Mouse (Mus musculus) heart, postnatal 0 days (tissue): ENCODE data around the gene Intu. TPM values are rescaled to one million over a fixed set of nuclear protein-coding genes. Genes with fewer than 3 reads are reported as not detected.
A peak's percentile ranks its signal among the peaks of the same experiment; 100 is the strongest.

Experiments
- ATAC-seq: fragments of 200-750 bp; cut with Nextera tagmentation; 2 replicates; pipeline ENCODE4 v1.8.0; 2017; ENCODE audit warnings: low read depth, moderate number of reproducible peaks, moderate library complexity; ENCODE audit not compliant: insufficient read depth
- DNase-seq: peaks from one replicate; pipeline ENCODE4 v3.0.0-alpha.2; 2016; ENCODE audit warnings: low spot score
- H3K27ac ChIP-seq: fragments of 300-500 bp; sonication (generic); 2 replicates; pipeline ENCODE4 v1.5.1; 2014; ENCODE audit warnings: low read depth, mild to moderate bottlenecking
- H3K27me3 ChIP-seq: fragments of 300-500 bp; sonication (generic); 2 replicates; pipeline ENCODE4 v1.6.1; 2014; ENCODE audit warnings: low read length, mixed read lengths; ENCODE audit not compliant: control insufficient read depth, insufficient read depth
- H3K36me3 ChIP-seq: fragments of 300-500 bp; sonication (generic); replicated peaks from 2 replicates; pipeline ENCODE4 v1.6.1; 2014; ENCODE audit warnings: low read length, mixed read lengths; ENCODE audit not compliant: control insufficient read depth, insufficient read depth
- H3K4me1 ChIP-seq: fragments of 300-500 bp; sonication (generic); 2 replicates; pipeline ENCODE4 v1.6.1; 2014; ENCODE audit warnings: antibody characterized with exemption; ENCODE audit not compliant: control insufficient read depth, insufficient read depth
- H3K4me2 ChIP-seq: fragments of 300-500 bp; sonication (generic); 2 replicates; pipeline ENCODE4 v1.6.1; 2014; ENCODE audit warnings: low read depth, mild to moderate bottlenecking, low read length, moderate library complexity
- H3K4me3 ChIP-seq: fragments of 300-500 bp; sonication (generic); 2 replicates; pipeline ENCODE4 v1.5.1; 2014; ENCODE audit warnings: low read depth, low read length
- H3K9ac ChIP-seq: fragments of 300-500 bp; sonication (generic); replicated peaks from 2 replicates; pipeline ENCODE4 v1.6.1; 2014; ENCODE audit warnings: low read depth, low read length, mixed read lengths
- H3K9me3 ChIP-seq: fragments of 300-500 bp; sonication (generic); replicated peaks from 2 replicates; pipeline ENCODE4 v1.6.1; 2016; ENCODE audit warnings: low read length; ENCODE audit not compliant: control insufficient read depth
- CTCF ChIP-seq: IDR thresholded peaks from 2 replicates; pipeline ENCODE4 v1.5.1; 2016; ENCODE audit warnings: antibody characterized with exemption, control low read depth, low read depth
- EP300 ChIP-seq: IDR thresholded peaks from 2 replicates; pipeline ENCODE4 v1.6.1; 2016; ENCODE audit warnings: antibody characterized with exemption, low read depth
- WGBS: fragments of 180-500 bp; shearing (Covaris S2); extraction: QIAGEN DNeasy Blood & Tissue Kit; methylation state at CpG from one replicate; pipeline ENCODE4 v1.1.7; 2014; 5-methylcytosine and 5-hydroxymethylcytosine counted together
- polyA plus RNA-seq: library from polyadenylated mRNA; unstranded; fragments of >200 nt; fragmentation: Nextera tagmentation; extraction: Ambion mirVana; gene quantifications from 2 replicates; pipeline ENCODE4 v1.2.1, GENCODE M21; 2015
- total RNA-seq: library from RNA; depleted of rRNA; stranded (reverse); fragments of >200 nt; gene quantifications from 2 replicates; pipeline ENCODE4 v1.2.3, GENCODE M21; 2014; ENCODE audit warnings: low replicate concordance; rRNA removed

The Intu gene
- total RNA-seq (5.8 and 11.4 TPM in 2 replicates), polyA plus RNA-seq (2.7 TPM in 2 replicates)

DNA sequence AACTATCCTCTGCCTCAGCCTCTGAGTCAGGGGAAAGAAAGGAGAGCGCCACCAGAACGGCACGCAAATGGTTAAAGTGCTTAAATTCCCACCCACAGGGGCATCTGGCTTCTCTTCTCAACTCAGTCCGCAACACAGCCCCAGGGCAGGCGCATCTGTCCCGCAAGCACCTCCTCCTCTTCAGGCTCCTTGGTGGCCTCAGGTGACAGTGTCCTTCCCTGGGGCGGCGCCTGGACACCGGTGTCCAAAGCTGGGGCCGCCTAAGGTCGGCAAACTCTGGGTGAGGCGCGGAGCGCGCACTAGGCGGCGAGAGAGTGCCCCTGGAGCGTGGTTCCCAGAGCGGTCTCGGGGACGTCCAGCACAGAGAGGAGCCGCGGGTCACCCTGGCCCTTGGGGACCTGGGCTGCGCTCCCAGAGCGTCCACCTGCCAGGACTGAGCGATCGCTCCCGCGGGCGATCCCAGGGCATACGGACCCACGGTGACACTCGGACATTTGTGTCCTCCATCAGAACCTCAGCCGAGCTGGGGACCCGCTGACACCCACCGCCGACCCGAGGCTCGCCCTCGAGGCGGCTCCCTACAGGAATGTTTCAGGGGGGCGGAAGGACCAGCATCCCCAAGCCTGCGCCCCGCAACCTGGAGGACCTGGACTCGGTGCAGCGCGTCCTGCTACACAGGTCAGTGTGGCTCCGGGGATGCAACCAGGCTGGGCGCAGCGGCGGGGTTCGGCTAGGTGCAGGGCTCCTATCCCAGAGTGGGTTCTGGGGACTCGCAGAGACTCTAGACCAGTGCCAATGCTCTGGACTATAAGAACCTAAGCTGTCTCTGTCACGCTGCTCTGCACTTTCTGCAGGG is at the start of gene Intu:
Gene Intu, plus strand, starts transcription at position 1 of the 856 bp plus-strand sequence.
- peak within 1 kb of the TSS; percentile 59 for H3K4me3 ChIP-seq
- peak within 1 kb of the TSS; percentile 90 for H3K4me2 ChIP-seq
- WGBS, result under 1% methylated on average over 53 of the region's 54 CpGs
- H3K9me3 ChIP-seq, result no peaks in the 10 kb centered on the region
- no peaks in the 10 kb centered on the region for H3K4me1 ChIP-seq
- no peak within 1 kb of the TSS for H3K27ac ChIP-seq
- TF ChIP-seq EP300 (no peak), CTCF (peak; percentile 60)
- no peaks in the 10 kb centered on the region for H3K36me3 ChIP-seq
- H3K9ac ChIP-seq, result peak within 1 kb of the TSS; percentile 41; the same call in 1 of the 2 replicates
- peaks cover 5% of the 10 kb centered on the region; the same call in 1 of the 2 replicates for H3K27me3 ChIP-seq
- peak; percentile 42 for DNase-seq
- ATAC-seq, result peak; percentile 95

DNA sequence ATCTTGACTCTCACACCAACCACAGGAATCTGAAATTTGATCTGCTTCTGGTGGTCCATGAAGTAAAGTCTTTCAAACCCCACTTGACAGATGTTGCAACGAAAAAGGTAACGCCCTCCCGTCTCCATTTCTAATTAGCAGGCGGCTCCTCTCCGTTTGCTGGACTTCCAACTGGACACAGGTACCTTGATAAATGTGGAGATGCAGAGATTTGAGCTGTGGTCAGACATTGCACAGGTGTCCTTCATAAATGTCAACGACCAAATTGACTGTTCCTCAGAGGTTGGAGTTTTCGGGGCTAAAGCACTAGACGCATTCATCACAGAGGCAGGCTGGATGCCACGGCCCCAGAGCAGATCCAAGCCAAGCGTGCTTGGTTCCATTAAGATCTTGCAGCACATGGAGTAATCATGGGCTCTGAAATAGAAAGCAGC is 47.8 kb upstream of the Intu start:
- ATAC-seq (no peak), DNase-seq (no peak)
- WGBS, result 58% methylated on average over 10 of the region's 10 CpGs
- Histone ChIP-seq H3K4me2 (0 out of 2 replicates have a peak overlapping the region, but pooled peaks have one; percentile 12), H3K9ac (no peak overlapping the region), H3K27ac (no peak overlapping the region), H3K36me3 (no peaks in the 10 kb centered on the region), H3K27me3 (no peaks in the 10 kb centered on the region), H3K9me3 (no peaks in the 10 kb centered on the region), H3K4me3 (no peak overlapping the region), H3K4me1 (no peaks in the 10 kb centered on the region; the same call in 1 of the 2 replicates)
- TF ChIP-seq CTCF, result no peak

DNA sequence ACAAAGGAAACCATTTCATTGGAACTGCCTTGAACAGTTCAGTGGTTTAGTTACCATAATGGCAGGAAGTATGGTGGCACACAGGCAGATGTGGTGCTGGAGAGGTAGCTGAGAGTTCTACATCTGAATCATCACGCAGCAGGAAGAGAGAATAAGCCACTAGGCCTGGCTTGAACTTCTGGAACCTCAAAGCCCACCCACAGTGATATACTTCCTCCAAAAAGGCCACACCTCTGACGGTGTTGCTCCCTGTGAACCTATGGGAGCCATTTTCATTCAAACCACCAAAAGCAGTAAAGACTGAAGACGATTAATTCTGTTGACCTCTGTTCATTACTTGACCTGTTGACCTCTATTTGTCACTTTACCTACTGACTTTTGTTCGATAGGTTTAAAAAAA is 43.7 kb upstream of the Intu start:
- H3K9ac ChIP-seq, result no peak overlapping the region
- H3K9me3 ChIP-seq, result no peaks in the 10 kb centered on the region
- H3K36me3 ChIP-seq, result no peaks in the 10 kb centered on the region
- no peak overlapping the region for H3K4me3 ChIP-seq
- ATAC-seq (no peak), DNase-seq (no peak)
- no peak overlapping the region for H3K4me2 ChIP-seq
- H3K27ac ChIP-seq, result no peak overlapping the region
- TF ChIP-seq EP300 (no peak), CTCF (no peak)
- H3K4me1 ChIP-seq, result no peaks in the 10 kb centered on the region; the same call in 1 of the 2 replicates
- 86% methylated on average over 4 of the region's 4 CpGs for WGBS
- H3K27me3 ChIP-seq, result no peaks in the 10 kb centered on the region

DNA sequence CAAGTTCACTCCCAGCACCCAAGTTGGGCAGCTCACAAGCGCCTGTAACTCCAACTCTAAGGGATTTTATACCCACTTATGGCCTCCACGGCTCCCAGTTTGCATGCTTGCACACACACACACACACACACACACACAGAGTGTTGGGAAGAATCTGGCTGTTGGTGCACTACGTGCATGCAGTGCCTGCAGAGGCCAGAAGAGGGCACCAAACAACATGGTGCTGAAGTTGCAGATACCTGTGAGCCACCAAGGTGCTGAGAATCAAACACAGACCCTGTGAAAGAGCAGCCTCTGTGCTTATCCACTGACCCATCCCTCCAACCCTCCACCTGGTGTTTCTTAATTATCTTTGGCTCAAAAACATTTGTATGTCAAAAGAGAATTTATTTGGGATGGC is 39.3 kb upstream of the Intu start:
- Histone ChIP-seq H3K9ac (no peak overlapping the region), H3K27ac (no peak overlapping the region), H3K4me1 (no peaks in the 10 kb centered on the region), H3K27me3 (no peaks in the 10 kb centered on the region), H3K4me2 (no peak overlapping the region), H3K4me3 (no peak overlapping the region), H3K9me3 (no peaks in the 10 kb centered on the region), H3K36me3 (no peaks in the 10 kb centered on the region)
- 82% methylated on average over 3 of the region's 3 CpGs for WGBS
- peak; percentile 7; the same call in 1 of the 2 replicates for TF ChIP-seq CTCF
- TF ChIP-seq EP300, result no peak
- ATAC-seq (no peak), DNase-seq (no peak)

DNA sequence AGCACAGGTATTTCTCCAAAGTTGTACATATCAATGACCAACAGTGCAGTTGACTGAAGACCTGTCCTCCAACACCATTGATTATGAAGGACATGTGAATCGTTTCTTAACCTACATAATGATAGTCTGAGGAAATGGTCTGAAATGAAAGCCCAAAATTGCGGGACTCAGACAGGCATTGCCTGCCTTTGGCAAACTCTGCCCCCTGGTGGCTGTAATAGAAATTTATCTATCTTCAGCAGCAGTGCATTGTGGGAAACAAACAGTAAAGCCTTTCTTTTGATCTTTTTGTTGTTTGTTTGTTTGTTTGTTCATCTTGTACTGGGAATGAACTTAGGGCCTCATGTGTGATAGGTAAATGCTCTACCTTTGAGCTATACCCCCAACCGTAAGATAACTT is 32.2 kb upstream of the Intu start:
- H3K4me3 ChIP-seq, result no peak overlapping the region
- H3K9me3 ChIP-seq, result no peaks in the 10 kb centered on the region
- ATAC-seq (no peak), DNase-seq (no peak)
- no peak overlapping the region for H3K27ac ChIP-seq
- H3K4me2 ChIP-seq, result no peak overlapping the region
- no peaks in the 10 kb centered on the region for H3K27me3 ChIP-seq
- H3K36me3 ChIP-seq, result no peaks in the 10 kb centered on the region
- H3K4me1 ChIP-seq, result no peaks in the 10 kb centered on the region
- TF ChIP-seq CTCF, result peak; percentile 21; the same call in 1 of the 2 replicates
- TF ChIP-seq EP300, result no peak
- no peak overlapping the region for H3K9ac ChIP-seq
- WGBS, result 89% methylated on average over 3 of the region's 3 CpGs
